Mouse (Mus musculus) embryonic facial prominence, embryonic 13.5 days (tissue): ENCODE measurements around the gene Gm20715. TPM values are rescaled to one million over a fixed set of nuclear protein-coding genes. Genes with fewer than 3 reads are reported as not detected.
"Not testable (repeated sequence)": the region's sequence is repeated elsewhere in the genome, so short reads cannot be mapped to it uniquely, and the experiment has no call there.

Experiments
- ATAC-seq: fragments of 200-750 bp; cut with Nextera tagmentation; 2 replicates; pipeline ENCODE4 v1.8.0; 2017; ENCODE audit warnings: low read depth; ENCODE audit not compliant: insufficient number of reproducible peaks, insufficient read depth, low FRiP score, low TSS enrichment
- H3K27ac ChIP-seq: fragments of 300-500 bp; sonication (generic); 2 replicates; pipeline ENCODE4 v1.5.1; 2015; ENCODE audit warnings: moderate library complexity, mild to moderate bottlenecking, inconsistent platforms
- H3K27me3 ChIP-seq: fragments of 300-500 bp; sonication (generic); 2 replicates; pipeline ENCODE4 v1.6.1; 2015; ENCODE audit warnings: mild to moderate bottlenecking, inconsistent platforms
- H3K36me3 ChIP-seq: fragments of 300-500 bp; sonication (generic); 2 replicates; pipeline ENCODE4 v1.6.1; 2015; ENCODE audit warnings: mild to moderate bottlenecking, inconsistent platforms
- H3K4me1 ChIP-seq: fragments of 300-500 bp; sonication (generic); 2 replicates; pipeline ENCODE4 v1.6.1; 2015; ENCODE audit warnings: inconsistent platforms
- H3K4me2 ChIP-seq: fragments of 300-500 bp; sonication (generic); 2 replicates; pipeline ENCODE4 v1.6.1; 2015; ENCODE audit warnings: moderate library complexity, mild to moderate bottlenecking, inconsistent platforms
- H3K4me3 ChIP-seq: fragments of 300-500 bp; sonication (generic); 2 replicates; pipeline ENCODE4 v1.5.1; 2015; ENCODE audit warnings: mild to moderate bottlenecking, inconsistent platforms
- H3K9ac ChIP-seq: fragments of 300-500 bp; sonication (generic); 2 replicates; pipeline ENCODE4 v1.6.1; 2015; ENCODE audit warnings: mild to moderate bottlenecking, inconsistent platforms
- H3K9me3 ChIP-seq: fragments of 300-500 bp; sonication (generic); 2 replicates; pipeline ENCODE4 v1.6.1; 2016; ENCODE audit warnings: inconsistent platforms
- WGBS: fragments of 180-500 bp; shearing (Covaris S2); methylation state at CpG from one replicate; pipeline ENCODE4 v1.1.7; 2015; ENCODE audit warnings: mixed read lengths; 5-methylcytosine and 5-hydroxymethylcytosine counted together
- polyA plus RNA-seq: library from polyadenylated mRNA; unstranded; fragments of >200 nt; fragmentation: Nextera tagmentation; extraction: Ambion mirVana; gene quantifications from 2 replicates; pipeline ENCODE4 v1.2.1, GENCODE M21; 2015

Gm20715 gene
- polyA plus RNA-seq, 1 experiment from 2014 or later, result not detected

- WGBS, result 72% methylated on average over 3 of the region's 3 CpGs
- Histone ChIP-seq H3K27ac (no peak within 1 kb of the TSS), H3K9me3 (no peaks in the 10 kb centered on the region), H3K4me1 (no peaks in the 10 kb centered on the region), H3K4me2 (no peak within 1 kb of the TSS), H3K9ac (no peak within 1 kb of the TSS), H3K27me3 (no peaks in the 10 kb centered on the region), H3K4me3 (no peak within 1 kb of the TSS), H3K36me3 (no peaks in the 10 kb centered on the region)
- no peak for ATAC-seq
These were observed 28.3 kb downstream of the Gm20715 start, which contains the start of gene Olfr1344 for GRCm38 (mm10) chr7:6438388-6438787. Gene Olfr1344 (plus strand): TSS chr7:6438688.

- Histone ChIP-seq H3K4me1 (no peaks in the 10 kb centered on the region), H3K9me3 (peaks cover 2% of the 10 kb centered on the region; the same call in 1 of the 2 replicates), H3K4me3 (no peak overlapping the region), H3K27me3 (no peaks in the 10 kb centered on the region), H3K27ac (no peak overlapping the region), H3K9ac (no peak overlapping the region), H3K36me3 (no peaks in the 10 kb centered on the region), H3K4me2 (no peak overlapping the region)
- ATAC-seq, result no peak
- WGBS, result 71% methylated on average over 2 of the region's 2 CpGs
These were observed 31.1 kb downstream of the Gm20715 start for GRCm38 (mm10) chr7:6441173-6441572.

DNA sequence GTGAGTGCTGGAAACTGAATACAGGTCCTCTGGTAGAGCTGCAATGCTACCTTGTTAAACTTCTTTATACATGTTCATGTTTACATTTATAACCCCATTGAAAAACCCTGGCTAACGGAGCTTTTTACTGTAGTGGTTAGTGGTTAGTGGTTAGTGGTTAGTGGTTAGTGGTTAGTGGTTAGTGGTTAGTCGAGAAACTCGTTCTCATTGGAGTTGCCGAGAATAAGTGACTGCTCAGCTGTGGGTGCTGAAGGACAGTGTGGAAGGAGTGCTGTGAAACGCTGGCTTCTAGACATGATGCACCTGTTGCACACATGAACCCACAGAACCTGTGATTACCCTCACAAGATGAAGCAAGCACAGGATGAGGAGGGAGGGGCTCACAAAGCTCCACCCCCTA lies 37.7 kb downstream of the Gm20715 start:
- H3K4me3 ChIP-seq, result no peak overlapping the region
- H3K4me1 ChIP-seq, result no peaks in the 10 kb centered on the region
- H3K27ac ChIP-seq, result no peak overlapping the region
- peaks cover 18% of the 10 kb centered on the region; the same call in 1 of the 2 replicates for H3K9me3 ChIP-seq
- no peak for ATAC-seq
- no peaks in the 10 kb centered on the region for H3K36me3 ChIP-seq
- WGBS, result 88% methylated on average over 5 of the region's 5 CpGs
- H3K9ac ChIP-seq, result no peak overlapping the region
- H3K27me3 ChIP-seq, result no peaks in the 10 kb centered on the region
- H3K4me2 ChIP-seq, result no peak overlapping the region

- ATAC-seq, result no peak
- peaks cover 5% of the 10 kb centered on the region; the same call in 1 of the 2 replicates for H3K9me3 ChIP-seq
- H3K27ac ChIP-seq, result no peak within 1 kb of the TSS
- no peak within 1 kb of the TSS for H3K4me2 ChIP-seq
- no peak within 1 kb of the TSS for H3K9ac ChIP-seq
- no peaks in the 10 kb centered on the region for H3K27me3 ChIP-seq
- H3K4me3 ChIP-seq, result no peak within 1 kb of the TSS
- H3K4me1 ChIP-seq, result no peaks in the 10 kb centered on the region
- H3K36me3 ChIP-seq, result no peaks in the 10 kb centered on the region
These were observed 45.8 kb downstream of the Gm20715 start, which contains the start of gene Olfr1336 for GRCm38 (mm10) chr7:6455868-6456267. Gene Olfr1336 (plus strand): TSS chr7:6456168.

GRCm38 (mm10) chr7:6456399-6456798 lies 46.3 kb downstream of the Gm20715 start:
- H3K9ac ChIP-seq, result no peak overlapping the region
- H3K27ac ChIP-seq, result no peak overlapping the region
- H3K36me3 ChIP-seq, result no peaks in the 10 kb centered on the region
- no peak overlapping the region for H3K4me3 ChIP-seq
- no peaks in the 10 kb centered on the region for H3K4me1 ChIP-seq
- WGBS, result 47% methylated on average over 3 of the region's 3 CpGs
- H3K9me3 ChIP-seq, result peaks cover 5% of the 10 kb centered on the region; the same call in 1 of the 2 replicates
- H3K27me3 ChIP-seq, result no peaks in the 10 kb centered on the region
- ATAC-seq, result no peak
- no peak overlapping the region for H3K4me2 ChIP-seq

- no peaks in the 10 kb centered on the region for H3K27me3 ChIP-seq
These were observed 56.9 kb downstream of the Gm20715 start, which contains the start of gene Olfr1346 for GRCm38 (mm10) chr7:6466951-6467350. Gene Olfr1346 (plus strand): TSS chr7:6467101.

DNA sequence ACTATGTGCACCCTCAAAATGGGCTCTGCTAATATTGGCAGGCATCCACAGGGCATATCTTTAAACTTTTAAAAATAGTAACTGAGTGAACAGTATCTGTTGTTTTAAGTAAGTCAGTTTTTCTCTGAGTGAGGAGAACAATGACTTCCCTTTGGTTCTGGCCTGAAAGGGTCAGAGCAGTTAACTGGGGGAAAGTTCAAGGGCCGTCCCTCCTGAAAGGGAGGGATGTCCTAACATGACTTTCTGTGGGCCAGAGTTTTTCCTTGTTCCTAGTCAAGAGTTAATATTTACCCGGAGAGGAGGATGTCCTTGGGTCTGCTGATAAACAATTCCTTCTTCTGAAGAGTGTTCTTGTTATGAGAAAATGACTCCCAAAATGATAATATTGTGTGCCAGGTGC lies 67.6 kb downstream of the Gm20715 start:
- peaks cover 12% of the 10 kb centered on the region for H3K9me3 ChIP-seq
- WGBS, result 82% methylated on average over 2 of the region's 2 CpGs
- not testable (repeated sequence) for H3K4me2 ChIP-seq, H3K27ac ChIP-seq, H3K9ac ChIP-seq, H3K27me3 ChIP-seq, ATAC-seq, H3K36me3 ChIP-seq, H3K4me3 ChIP-seq, H3K4me1 ChIP-seq

More at GRCm38 (mm10) chr7:6466951-6467350, 56.9 kb downstream of the Gm20715 start, which contains the start of gene Olfr1346:
- Histone ChIP-seq H3K4me2 (no peak within 1 kb of the TSS), H3K4me1 (no peaks in the 10 kb centered on the region), H3K36me3 (no peaks in the 10 kb centered on the region), H3K9me3 (0 out of 2 replicates have a peak, but pooled peaks cover 3% of the 10 kb centered on the region), H3K4me3 (no peak within 1 kb of the TSS), H3K9ac (no peak within 1 kb of the TSS), H3K27ac (no peak within 1 kb of the TSS)
- no peak for ATAC-seq

DNA sequence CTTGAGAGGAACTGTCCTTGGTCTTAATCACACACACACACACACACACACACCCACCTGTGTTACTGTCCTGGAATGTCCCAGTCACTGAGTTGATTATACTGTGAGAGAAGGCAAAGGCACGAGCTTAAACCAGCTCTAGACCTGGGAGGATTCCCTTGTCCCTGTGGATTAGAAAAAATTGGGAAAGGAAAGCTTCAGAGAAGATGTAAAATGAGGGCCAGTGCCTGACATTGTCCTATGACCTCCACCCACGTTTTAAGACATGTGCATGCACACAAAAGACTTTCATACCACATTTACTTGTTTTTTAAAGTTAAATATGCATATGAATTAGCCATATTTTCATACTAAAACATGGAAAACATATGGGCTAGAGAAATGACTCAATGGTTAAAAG lies 76.8 kb downstream of the Gm20715 start, which contains the start of gene Olfr5:
Gene Olfr5 (minus strand): TSS at position 101 of the 400 bp plus-strand sequence.
- Histone ChIP-seq H3K9me3 (0 out of 2 replicates have a peak, but pooled peaks cover 5% of the 10 kb centered on the region), H3K9ac (no peak within 1 kb of the TSS), H3K27me3 (no peaks in the 10 kb centered on the region), H3K36me3 (no peaks in the 10 kb centered on the region), H3K27ac (no peak within 1 kb of the TSS), H3K4me3 (no peak within 1 kb of the TSS), H3K4me2 (no peak within 1 kb of the TSS), H3K4me1 (no peaks in the 10 kb centered on the region)
- no peak for ATAC-seq
- WGBS, result 24% methylated on average over 2 of the region's 2 CpGs

Other genes starting within 250 kb of the Gm20715 start
- gene Zfp444, start 238.1 kb upstream of the Gm20715 start, polyA plus RNA-seq, result 69.5 and 76.0 TPM in 2 replicates
- not detected in 2 replicates for gene Galp, start 213.2 kb upstream of the Gm20715 start, polyA plus RNA-seq
- not detected in 2 replicates for gene Zscan5b, start 188.0 kb upstream of the Gm20715 start, polyA plus RNA-seq
- gene Epp13, start 157.6 kb upstream of the Gm20715 start, polyA plus RNA-seq, result not detected in 2 replicates
- gene Zfp667, start 123.7 kb upstream of the Gm20715 start, polyA plus RNA-seq, result 8.3 and 9.7 TPM in 2 replicates
- gene Zfp583, start 79.0 kb upstream of the Gm20715 start, polyA plus RNA-seq, result 7.8 and 9.2 TPM in 2 replicates
- gene Gm3854, start 66.5 kb upstream of the Gm20715 start, polyA plus RNA-seq, result 3.1 and 4.0 TPM in 2 replicates
- gene Zfp78, start 47.0 kb upstream of the Gm20715 start, polyA plus RNA-seq, result 2.7 and 4.5 TPM in 2 replicates
- gene Zfp28, start 27.0 kb upstream of the Gm20715 start, polyA plus RNA-seq, result 12.8 and 13.7 TPM in 2 replicates
- not detected in 2 replicates for gene Smim17, start 11.6 kb upstream of the Gm20715 start, polyA plus RNA-seq
- gene Olfr1344, start 28.4 kb downstream of the Gm20715 start, polyA plus RNA-seq, result not detected in 2 replicates
- gene Olfr1336, start 45.9 kb downstream of the Gm20715 start, polyA plus RNA-seq, result not detected in 2 replicates
- gene Olfr1346, start 56.8 kb downstream of the Gm20715 start, polyA plus RNA-seq, result not detected in 2 replicates
- not detected in 2 replicates for gene Olfr5, start 76.7 kb downstream of the Gm20715 start, polyA plus RNA-seq
- not detected in 2 replicates for gene Olfr1347, start 89.5 kb downstream of the Gm20715 start, polyA plus RNA-seq
- gene Olfr1348, start 98.5 kb downstream of the Gm20715 start, polyA plus RNA-seq, result not detected in 2 replicates
- gene Olfr1349, start 112.7 kb downstream of the Gm20715 start, polyA plus RNA-seq, result not detected in 2 replicates
- not detected in 2 replicates for gene Olfr1350, start 154.6 kb downstream of the Gm20715 start, polyA plus RNA-seq